Mouse (Mus musculus): Measurements from ENCODE around the gene Acrbp. TPM values are rescaled to one million over a fixed set of nuclear protein-coding genes. Genes with fewer than 3 reads are reported as not detected.
A peak's percentile ranks its signal among the peaks of the same experiment; 100 is the strongest.

Gene Acrbp
- polyA plus RNA-seq, 1 experiment from 2014 or later = 8.3 TPM

- Histone ChIP-seq H3K4me3 (ENCODE audit: low read depth, low read length) (0 out of 2 replicates have a peak overlapping the region, but pooled peaks have one; percentile 3), H3K27ac (ENCODE audit: low read depth, low read length) (peak overlapping the region; percentile 92), H3K9ac (ENCODE audit: low read depth, low read length) (peak overlapping the region; percentile 71), H3K9me3 (replicated peaks; ENCODE audit: control insufficient read depth, low read length) (no peaks in the 10 kb centered on the region), H3K36me3 (ENCODE audit: control insufficient read depth, insufficient read depth, low read length) (no peaks in the 10 kb centered on the region), H3K4me1 (ENCODE audit: control insufficient read depth, insufficient read depth, low read length) (peaks cover 18% of the 10 kb centered on the region), H3K27me3 (ENCODE audit: control insufficient read depth, insufficient read depth, low read length) (no peaks in the 10 kb centered on the region), H3K4me2 (peak overlapping the region; percentile 66)
- WGBS (ENCODE audit: insufficient replicate concordance) = 60% methylated on average over 10 of the region's 10 CpGs
- ATAC-seq (replicated peaks; ENCODE audit: insufficient number of reproducible peaks, low FRiP score, low TSS enrichment) = no peak
Measured at GRCm38 (mm10) chr6:125090341-125091085, 41.0 kb downstream of the Acrbp start.

- no peak for ATAC-seq (replicated peaks; ENCODE audit: insufficient number of reproducible peaks, low FRiP score, low TSS enrichment)
- Histone ChIP-seq H3K9me3 (replicated peaks; ENCODE audit: control insufficient read depth, low read length) (no peaks in the 10 kb centered on the region), H3K27me3 (ENCODE audit: control insufficient read depth, insufficient read depth, low read length) (no peaks in the 10 kb centered on the region), H3K4me2 (no peak overlapping the region), H3K4me3 (ENCODE audit: low read depth, low read length) (no peak overlapping the region), H3K36me3 (ENCODE audit: control insufficient read depth, insufficient read depth, low read length) (no peaks in the 10 kb centered on the region), H3K4me1 (ENCODE audit: control insufficient read depth, insufficient read depth, low read length) (peaks cover 18% of the 10 kb centered on the region), H3K27ac (ENCODE audit: low read depth, low read length) (no peak overlapping the region), H3K9ac (ENCODE audit: low read depth, low read length) (no peak overlapping the region)
- 73% methylated on average over 5 of the region's 5 CpGs for whole genome bisulfite sequencing (ENCODE audit: insufficient replicate concordance)
Measured at GRCm38 (mm10) chr6:125092372-125092771, 42.9 kb downstream of the Acrbp start.

DNA sequence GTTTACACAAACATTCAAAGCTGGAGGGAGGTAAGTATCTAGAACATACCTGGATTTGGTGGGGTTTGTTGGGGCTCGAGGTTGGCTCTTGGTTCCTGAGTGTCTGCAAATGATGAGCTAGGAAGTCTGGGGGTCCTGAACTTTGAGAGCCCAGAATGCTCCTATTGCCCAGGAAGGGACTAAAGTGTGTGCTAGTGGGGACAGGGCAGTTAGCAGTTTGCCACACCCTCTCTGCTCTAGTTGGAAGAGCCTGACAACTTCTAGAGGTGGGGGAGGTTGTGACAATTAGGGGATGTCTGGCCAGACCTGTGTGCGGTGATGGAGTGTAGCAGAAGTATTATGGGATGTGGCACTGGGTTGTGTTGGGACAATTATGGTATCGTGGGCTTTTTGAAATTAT is 45.4 kb downstream of the Acrbp start:
- Histone ChIP-seq H3K4me3 (ENCODE audit: low read depth, low read length) (no peak overlapping the region), H3K9ac (ENCODE audit: low read depth, low read length) (no peak overlapping the region), H3K27me3 (ENCODE audit: control insufficient read depth, insufficient read depth, low read length) (no peaks in the 10 kb centered on the region), H3K36me3 (ENCODE audit: control insufficient read depth, insufficient read depth, low read length) (no peaks in the 10 kb centered on the region), H3K27ac (ENCODE audit: low read depth, low read length) (peak overlapping the region; percentile 97; the same call in 1 of the 2 replicates), H3K4me2 (no peak overlapping the region), H3K4me1 (ENCODE audit: control insufficient read depth, insufficient read depth, low read length) (peaks cover 34% of the 10 kb centered on the region), H3K9me3 (replicated peaks; ENCODE audit: control insufficient read depth, low read length) (no peaks in the 10 kb centered on the region)
- ATAC-seq (replicated peaks; ENCODE audit: insufficient number of reproducible peaks, low FRiP score, low TSS enrichment) = no peak
- WGBS (ENCODE audit: insufficient replicate concordance) = 47% methylated on average over 3 of the region's 3 CpGs

- Histone ChIP-seq H3K9ac (ENCODE audit: low read depth, low read length) (peak within 1 kb of the TSS; percentile 98), H3K4me3 (ENCODE audit: low read depth, low read length) (peak within 1 kb of the TSS; percentile 99), H3K4me1 (ENCODE audit: control insufficient read depth, insufficient read depth, low read length) (peaks cover 30% of the 10 kb centered on the region), H3K27me3 (ENCODE audit: control insufficient read depth, insufficient read depth, low read length) (no peaks in the 10 kb centered on the region), H3K27ac (ENCODE audit: low read depth, low read length) (peak within 1 kb of the TSS; percentile 97), H3K4me2 (peak within 1 kb of the TSS; percentile 98), H3K9me3 (replicated peaks; ENCODE audit: control insufficient read depth, low read length) (no peaks in the 10 kb centered on the region), H3K36me3 (ENCODE audit: control insufficient read depth, insufficient read depth, low read length) (0 out of 2 replicates have a peak, but pooled peaks cover 3% of the 10 kb centered on the region)
- peak; percentile 71 for ATAC-seq (replicated peaks; ENCODE audit: insufficient number of reproducible peaks, low FRiP score, low TSS enrichment)
- 3% methylated on average over 39 of the region's 45 CpGs for WGBS (ENCODE audit: insufficient replicate concordance)
Measured at GRCm38 (mm10) chr6:125095391-125096278, 46.1 kb downstream of the Acrbp start, which contains the start of gene Chd4. Gene Chd4, plus strand, starts transcription at chr6:125095981.

- Histone ChIP-seq H3K9me3 (replicated peaks; ENCODE audit: control insufficient read depth, low read length) (no peaks in the 10 kb centered on the region), H3K4me3 (ENCODE audit: low read depth, low read length) (peak overlapping the region; percentile 99), H3K27ac (ENCODE audit: low read depth, low read length) (peak overlapping the region; percentile 97), H3K4me1 (ENCODE audit: control insufficient read depth, insufficient read depth, low read length) (peaks cover 30% of the 10 kb centered on the region), H3K27me3 (ENCODE audit: control insufficient read depth, insufficient read depth, low read length) (no peaks in the 10 kb centered on the region), H3K9ac (ENCODE audit: low read depth, low read length) (peak overlapping the region; percentile 98), H3K36me3 (ENCODE audit: control insufficient read depth, insufficient read depth, low read length) (peaks cover 8% of the 10 kb centered on the region), H3K4me2 (peak overlapping the region; percentile 98)
- WGBS (ENCODE audit: insufficient replicate concordance) = 0% methylated on average over 13 of the region's 32 CpGs
- ATAC-seq (replicated peaks; ENCODE audit: insufficient number of reproducible peaks, low FRiP score, low TSS enrichment) = no peak; the same call in 1 of the 2 replicates
Measured at GRCm38 (mm10) chr6:125096279-125096596, 46.7 kb downstream of the Acrbp start.

- H3K36me3 ChIP-seq (ENCODE audit: control insufficient read depth, insufficient read depth, low read length) = peaks cover 13% of the 10 kb centered on the region
- H3K4me2 ChIP-seq = peak overlapping the region; percentile 98
- H3K27me3 ChIP-seq (ENCODE audit: control insufficient read depth, insufficient read depth, low read length) = no peaks in the 10 kb centered on the region
- H3K4me3 ChIP-seq (ENCODE audit: low read depth, low read length) = peak overlapping the region; percentile 99
- peak overlapping the region; percentile 97 for H3K27ac ChIP-seq (ENCODE audit: low read depth, low read length)
- peak; percentile 72 for ATAC-seq (replicated peaks; ENCODE audit: insufficient number of reproducible peaks, low FRiP score, low TSS enrichment)
- H3K4me1 ChIP-seq (ENCODE audit: control insufficient read depth, insufficient read depth, low read length) = peaks cover 31% of the 10 kb centered on the region
- whole genome bisulfite sequencing (ENCODE audit: insufficient replicate concordance) = 1% methylated on average over 34 of the region's 44 CpGs
- no peaks in the 10 kb centered on the region for H3K9me3 ChIP-seq (replicated peaks; ENCODE audit: control insufficient read depth, low read length)
- peak overlapping the region; percentile 98 for H3K9ac ChIP-seq (ENCODE audit: low read depth, low read length)
Measured at GRCm38 (mm10) chr6:125096597-125097345, 47.3 kb downstream of the Acrbp start.

DNA sequence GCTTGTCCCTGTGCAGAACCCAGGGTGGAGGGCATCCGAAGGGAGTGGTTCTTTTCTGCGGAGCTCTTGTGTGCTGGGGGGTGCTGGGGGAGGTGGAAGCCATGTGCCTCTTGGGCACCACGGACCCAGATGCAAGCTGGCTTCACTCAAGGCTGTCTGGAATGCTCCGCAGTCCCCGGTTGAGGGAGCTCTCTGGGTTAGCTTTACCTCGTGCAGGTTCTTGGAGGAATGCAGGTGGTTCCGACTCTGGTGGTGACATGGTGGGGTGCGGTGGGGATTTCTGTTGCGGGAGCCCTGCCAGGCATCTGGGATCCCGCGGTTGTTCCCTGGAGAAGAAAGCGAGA is 47.8 kb downstream of the Acrbp start:
- H3K4me3 ChIP-seq (ENCODE audit: low read depth, low read length) = peak overlapping the region; percentile 99
- peak overlapping the region; percentile 97 for H3K27ac ChIP-seq (ENCODE audit: low read depth, low read length)
- peak overlapping the region; percentile 98 for H3K4me2 ChIP-seq
- no peaks in the 10 kb centered on the region for H3K9me3 ChIP-seq (replicated peaks; ENCODE audit: control insufficient read depth, low read length)
- ATAC-seq (replicated peaks; ENCODE audit: insufficient number of reproducible peaks, low FRiP score, low TSS enrichment) = 0 out of 2 replicates have a peak, but pooled peaks have one; percentile 5
- peak overlapping the region; percentile 98 for H3K9ac ChIP-seq (ENCODE audit: low read depth, low read length)
- no peaks in the 10 kb centered on the region for H3K27me3 ChIP-seq (ENCODE audit: control insufficient read depth, insufficient read depth, low read length)
- 2% methylated on average over 12 of the region's 12 CpGs for WGBS (ENCODE audit: insufficient replicate concordance)
- H3K36me3 ChIP-seq (ENCODE audit: control insufficient read depth, insufficient read depth, low read length) = peaks cover 19% of the 10 kb centered on the region
- H3K4me1 ChIP-seq (ENCODE audit: control insufficient read depth, insufficient read depth, low read length) = peaks cover 31% of the 10 kb centered on the region

- H3K36me3 ChIP-seq (ENCODE audit: control insufficient read depth, insufficient read depth, low read length) = peaks cover 25% of the 10 kb centered on the region
- H3K4me3 ChIP-seq (ENCODE audit: low read depth, low read length) = peak overlapping the region; percentile 99
- H3K27me3 ChIP-seq (ENCODE audit: control insufficient read depth, insufficient read depth, low read length) = no peaks in the 10 kb centered on the region
- no peak overlapping the region for H3K27ac ChIP-seq (ENCODE audit: low read depth, low read length)
- peak overlapping the region; percentile 98 for H3K4me2 ChIP-seq
- no peaks in the 10 kb centered on the region for H3K9me3 ChIP-seq (replicated peaks; ENCODE audit: control insufficient read depth, low read length)
- ATAC-seq (replicated peaks; ENCODE audit: insufficient number of reproducible peaks, low FRiP score, low TSS enrichment) = no peak
- H3K9ac ChIP-seq (ENCODE audit: low read depth, low read length) = peak overlapping the region; percentile 98
- peaks cover 31% of the 10 kb centered on the region for H3K4me1 ChIP-seq (ENCODE audit: control insufficient read depth, insufficient read depth, low read length)
- WGBS (ENCODE audit: insufficient replicate concordance) = 44% methylated on average over 8 of the region's 8 CpGs
Measured at GRCm38 (mm10) chr6:125097951-125098350, 48.5 kb downstream of the Acrbp start.

Data from heart, embryonic 11.5 days (tissue).